Mouse (Mus musculus) lung, postnatal 0 days (tissue): ENCODE results near the gene Srsf7.

Experiments
- CTCF ChIP-seq: IDR thresholded peaks from 2 replicates; pipeline ENCODE4 v1.5.1; 2016; ENCODE audit warnings: antibody characterized with exemption, mild to moderate bottlenecking
- EP300 ChIP-seq: IDR thresholded peaks from 2 replicates; pipeline ENCODE4 v1.6.1; 2016; ENCODE audit warnings: antibody characterized with exemption, mild to moderate bottlenecking, control low read depth

DNA sequence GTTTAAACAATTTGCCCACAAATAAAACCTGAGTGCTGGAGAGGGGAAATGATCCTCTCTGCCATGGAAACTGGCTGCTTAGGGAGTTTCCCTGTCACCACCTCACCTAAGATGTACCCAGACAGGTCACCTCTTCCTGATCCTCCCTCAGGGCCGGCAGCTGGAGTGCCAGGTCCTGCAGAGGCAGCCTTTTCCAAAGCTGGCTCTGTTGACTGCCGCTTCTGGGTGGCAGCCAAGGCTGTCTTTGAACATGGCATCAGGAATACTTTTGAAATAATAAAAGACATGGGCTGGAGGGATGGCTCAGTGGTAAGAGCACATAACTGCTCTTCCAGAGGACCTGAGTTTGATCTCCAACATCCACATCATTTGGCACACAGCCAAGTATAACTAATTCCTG, 22.3 kb upstream of the Srsf7 start:
- TF ChIP-seq EP300 (no peak), CTCF (no peak)
